Mouse (Mus musculus) stomach, postnatal 0 days (tissue): ENCODE data around the gene Gnl3. TPM values are rescaled to one million over a fixed set of nuclear protein-coding genes. Genes with fewer than 3 reads are reported as not detected.

Source experiments
- ATAC-seq: fragments of 200-750 bp; cut with Nextera tagmentation; 2 replicates; pipeline ENCODE4 v1.8.0; 2017; ENCODE audit not compliant: low FRiP score, low TSS enrichment
- DNase-seq: peaks from one replicate; pipeline ENCODE4 v3.0.0-alpha.2; 2016; ENCODE audit warnings: low spot score
- H3K27ac ChIP-seq: fragments of 300-500 bp; sonication (generic); replicated peaks from 2 replicates; pipeline ENCODE4 v1.5.1; 2014; ENCODE audit warnings: mild to moderate bottlenecking, control low read depth
- H3K27me3 ChIP-seq: fragments of 300-500 bp; sonication (generic); 2 replicates; pipeline ENCODE4 v1.6.1; 2014; ENCODE audit warnings: low read length; ENCODE audit not compliant: control insufficient read depth, insufficient read depth
- H3K36me3 ChIP-seq: fragments of 300-500 bp; sonication (generic); 2 replicates; pipeline ENCODE4 v1.6.1; 2014; ENCODE audit warnings: low read length, mixed read lengths; ENCODE audit not compliant: control insufficient read depth, insufficient read depth
- H3K4me1 ChIP-seq: fragments of 300-500 bp; sonication (generic); replicated peaks from 2 replicates; pipeline ENCODE4 v1.6.1; 2014; ENCODE audit warnings: antibody characterized with exemption; ENCODE audit not compliant: control insufficient read depth, insufficient read depth
- H3K4me2 ChIP-seq: fragments of 300-500 bp; sonication (generic); replicated peaks from 2 replicates; pipeline ENCODE4 v1.6.1; 2014; ENCODE audit warnings: low read depth, mild to moderate bottlenecking, control low read depth, moderate library complexity
- H3K4me3 ChIP-seq: fragments of 300-500 bp; sonication (generic); 2 replicates; pipeline ENCODE4 v1.5.1; 2014; ENCODE audit warnings: low read depth, low read length, control low read depth
- H3K9ac ChIP-seq: fragments of 300-500 bp; sonication (generic); 2 replicates; pipeline ENCODE4 v1.6.1; 2014; ENCODE audit warnings: mild to moderate bottlenecking, low read length, control low read depth, mixed read lengths
- H3K9me3 ChIP-seq: fragments of 300-500 bp; sonication (generic); 2 replicates; pipeline ENCODE4 v1.6.1; 2016; ENCODE audit warnings: low read length; ENCODE audit not compliant: control insufficient read depth
- CTCF ChIP-seq: IDR thresholded peaks from 2 replicates; pipeline ENCODE4 v1.5.1; 2016; ENCODE audit warnings: antibody characterized with exemption, low read depth, mild to moderate bottlenecking, moderate library complexity
- EP300 ChIP-seq: optimal IDR thresholded peaks from 2 replicates; pipeline ENCODE3; 2016; ENCODE audit warnings: antibody characterized with exemption
- WGBS: fragments of 180-500 bp; shearing (Covaris S2); extraction: QIAGEN DNeasy Blood & Tissue Kit; methylation state at CpG from one replicate; pipeline ENCODE4 v1.1.7; 2014; 5-methylcytosine and 5-hydroxymethylcytosine counted together
- polyA plus RNA-seq: library from polyadenylated mRNA; unstranded; fragments of >200 nt; fragmentation: Nextera tagmentation; extraction: Ambion mirVana; gene quantifications from 2 replicates; pipeline ENCODE4 v1.2.1, GENCODE M21; 2015

The Gnl3 gene
- polyA plus RNA-seq, 1 experiment from 2014 or later: 70.7 TPM

DNA sequence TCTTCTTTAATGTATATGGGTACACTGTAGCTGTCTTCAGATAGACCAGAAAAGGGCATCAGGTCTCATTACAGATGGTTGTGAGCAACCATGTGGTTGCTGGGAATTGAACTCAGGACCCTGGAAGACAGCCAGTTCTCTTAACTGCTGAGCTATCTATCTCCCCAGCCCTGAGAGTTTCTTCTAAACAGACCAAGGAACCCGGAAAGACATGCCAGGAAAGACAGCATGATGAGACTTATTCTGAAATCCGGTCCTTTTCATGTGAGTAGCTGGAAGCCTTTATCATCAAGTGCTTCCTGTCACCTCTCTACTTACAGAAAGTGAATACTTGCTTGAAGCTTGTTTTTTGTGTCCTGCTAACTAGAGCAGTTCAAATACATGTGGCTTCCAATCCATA, 14.4 kb downstream of the Gnl3 start:
- TF ChIP-seq EP300 (no peak), CTCF (no peak)
- Histone ChIP-seq H3K4me3 (no peak overlapping the region), H3K27me3 (no peaks in the 10 kb centered on the region), H3K9ac (no peak overlapping the region), H3K4me2 (no peak overlapping the region), H3K4me1 (no peaks in the 10 kb centered on the region), H3K27ac (no peak overlapping the region), H3K36me3 (peaks cover 5% of the 10 kb centered on the region; the same call in 1 of the 2 replicates), H3K9me3 (no peaks in the 10 kb centered on the region)
- WGBS: 67% methylated on average over 2 of the region's 2 CpGs
- DNase-seq (no peak), ATAC-seq (no peak)

DNA sequence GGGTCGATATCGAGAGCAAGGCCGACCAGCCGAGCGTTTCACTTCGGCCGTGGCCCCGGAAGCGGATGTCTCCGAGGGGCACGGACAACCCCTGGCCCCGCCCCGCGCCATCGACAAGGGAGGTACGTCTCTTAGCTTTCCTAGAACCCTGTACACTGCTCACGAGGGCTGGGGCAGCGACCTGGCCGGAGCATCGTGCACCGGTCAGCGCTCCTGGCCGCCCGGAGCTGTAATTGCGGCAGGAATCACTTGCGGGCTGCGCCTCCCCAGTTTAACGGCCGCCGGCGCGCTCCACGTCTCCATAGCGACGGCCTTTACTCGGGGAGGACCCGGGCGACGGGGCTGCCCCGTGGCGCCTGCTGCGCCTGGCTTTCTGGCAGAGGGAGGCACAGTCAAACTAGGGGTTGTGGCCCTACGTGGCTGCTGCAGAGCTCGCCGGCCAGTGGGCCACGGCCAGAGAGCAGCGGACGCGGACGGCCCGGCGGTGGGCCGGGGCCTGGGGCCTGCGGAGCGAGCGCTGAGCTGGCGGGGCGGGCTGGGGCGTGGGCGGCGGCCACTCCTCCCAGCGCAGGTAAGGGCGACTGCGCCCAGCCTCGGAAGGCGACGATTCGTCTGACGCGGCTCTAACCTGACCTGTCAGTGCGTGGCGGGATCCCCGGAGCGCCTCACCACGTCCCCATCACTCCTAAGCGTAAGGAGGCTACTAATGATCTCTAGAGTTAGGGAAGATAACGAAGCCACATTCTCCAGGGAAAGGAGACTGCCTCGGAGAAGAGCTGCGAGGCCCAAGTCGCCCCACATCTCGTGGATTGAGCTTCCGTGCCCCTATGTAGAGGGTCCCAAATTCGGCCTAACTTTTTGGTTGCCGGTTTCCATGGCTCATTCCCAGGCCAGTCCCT, 17.4 kb downstream of the Gnl3 start, which contains the start of the genes Glt8d1 and Spcs1:
TSS of gene Glt8d1 (plus strand) at position 94 of the 899 bp plus-strand sequence.
TSS of gene Spcs1 (minus strand) at position 366 of the 899 bp plus-strand sequence.
- TF ChIP-seq EP300 (no peak), CTCF (no peak)
- Histone ChIP-seq H3K9ac (peak within 1 kb of the TSS; percentile 94), H3K36me3 (no peaks in the 10 kb centered on the region; the same call in 1 of the 2 replicates), H3K27ac (peak within 1 kb of the TSS; percentile 96), H3K9me3 (no peaks in the 10 kb centered on the region), H3K4me3 (peak within 1 kb of the TSS; percentile 84), H3K27me3 (no peaks in the 10 kb centered on the region), H3K4me1 (no peaks in the 10 kb centered on the region), H3K4me2 (peak within 1 kb of the TSS; percentile 71)
- under 1% methylated on average over 74 of the region's 84 CpGs for WGBS
- DNase-seq (peak; percentile 91), ATAC-seq (peak; percentile 94)

DNA sequence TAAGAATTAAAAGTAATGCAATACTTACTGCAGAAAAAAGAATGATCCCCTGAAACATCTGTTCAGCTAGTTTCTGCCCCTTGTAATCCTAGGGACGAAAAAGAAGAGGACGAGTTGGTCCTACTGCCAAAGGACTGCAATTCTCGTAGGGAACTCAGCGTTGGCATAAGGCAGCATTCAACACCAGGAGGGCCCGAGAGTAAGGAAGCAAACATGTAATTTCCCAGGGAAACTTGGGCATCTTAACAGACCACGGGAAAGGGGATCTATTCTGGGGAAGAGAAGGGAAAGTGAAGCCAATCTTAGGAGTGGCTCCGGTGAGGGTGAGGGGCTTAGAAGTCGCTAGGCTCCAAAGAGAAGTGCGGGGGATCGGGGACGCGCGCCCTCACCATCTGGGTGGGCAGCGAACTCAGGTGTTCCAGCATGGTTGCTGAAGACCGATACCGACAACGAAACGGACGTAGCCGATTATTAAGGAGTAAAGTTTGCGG, 18.1 kb downstream of the Gnl3 start:
- Histone ChIP-seq H3K27me3 (no peaks in the 10 kb centered on the region), H3K4me3 (peak overlapping the region; percentile 84), H3K9ac (peak overlapping the region; percentile 94), H3K4me1 (no peaks in the 10 kb centered on the region), H3K4me2 (peak overlapping the region; percentile 71), H3K9me3 (no peaks in the 10 kb centered on the region), H3K27ac (peak overlapping the region; percentile 96), H3K36me3 (no peaks in the 10 kb centered on the region; the same call in 1 of the 2 replicates)
- no peak for ATAC-seq
- no peak for TF ChIP-seq EP300
- no peak for TF ChIP-seq CTCF
- WGBS: under 1% methylated on average over 21 of the region's 21 CpGs
- no peak for DNase-seq

DNA sequence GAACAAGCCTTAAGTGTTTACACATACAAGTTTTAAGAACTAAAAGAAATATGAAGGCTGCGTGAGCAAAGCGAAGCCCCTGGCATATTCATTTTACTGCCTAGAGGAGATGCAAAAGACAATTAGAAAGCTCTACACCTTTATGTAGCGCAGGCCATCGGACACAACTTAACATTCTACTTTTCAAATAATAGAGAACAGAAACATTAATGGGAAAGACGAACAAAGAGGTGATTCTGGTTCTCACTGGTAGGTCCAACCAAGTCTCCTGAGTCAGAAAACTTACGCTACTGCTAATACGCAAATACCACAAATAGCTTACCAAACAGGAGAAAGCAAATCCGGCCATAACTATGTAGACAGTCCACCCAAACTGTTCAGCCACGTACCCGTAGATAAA, 18.6 kb downstream of the Gnl3 start:
- Histone ChIP-seq H3K4me2 (peak overlapping the region; percentile 71), H3K9me3 (no peaks in the 10 kb centered on the region), H3K27ac (peak overlapping the region; percentile 96; the same call in 1 of the 2 replicates), H3K36me3 (no peaks in the 10 kb centered on the region; the same call in 1 of the 2 replicates), H3K4me3 (peak overlapping the region; percentile 84), H3K4me1 (no peaks in the 10 kb centered on the region), H3K27me3 (no peaks in the 10 kb centered on the region), H3K9ac (peak overlapping the region; percentile 94)
- TF ChIP-seq CTCF: no peak
- TF ChIP-seq EP300: no peak
- WGBS: 42% methylated on average over 10 of the region's 10 CpGs
- ATAC-seq (no peak), DNase-seq (no peak)

DNA sequence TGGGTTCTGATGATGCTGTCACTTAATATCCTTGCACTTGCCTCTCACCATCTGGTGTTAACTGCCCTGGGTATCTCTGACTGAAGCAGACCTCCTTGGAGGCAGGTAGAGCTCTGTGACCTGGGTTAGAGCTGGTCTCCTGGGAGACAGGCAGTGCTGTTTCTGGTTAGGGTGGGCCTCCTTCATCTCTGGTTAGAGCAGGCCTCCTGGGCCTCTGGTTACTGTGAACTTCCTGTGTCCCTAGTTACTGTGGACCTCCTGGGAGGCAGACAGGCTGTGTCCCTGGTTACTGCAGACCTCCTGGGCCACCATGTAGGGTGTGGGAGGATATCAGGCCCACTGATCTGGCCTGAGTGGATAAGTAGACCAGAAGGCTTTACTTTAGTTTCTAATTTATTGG, 22.5 kb downstream of the Gnl3 start:
- DNase-seq (no peak), ATAC-seq (no peak)
- H3K27ac ChIP-seq: no peak overlapping the region
- no peak overlapping the region for H3K4me2 ChIP-seq
- no peak overlapping the region for H3K4me3 ChIP-seq
- H3K4me1 ChIP-seq: no peaks in the 10 kb centered on the region
- TF ChIP-seq CTCF: no peak
- no peak for TF ChIP-seq EP300
- H3K9ac ChIP-seq: no peak overlapping the region
- no peaks in the 10 kb centered on the region; the same call in 1 of the 2 replicates for H3K36me3 ChIP-seq
- no peaks in the 10 kb centered on the region for H3K27me3 ChIP-seq
- H3K9me3 ChIP-seq: no peaks in the 10 kb centered on the region

DNA sequence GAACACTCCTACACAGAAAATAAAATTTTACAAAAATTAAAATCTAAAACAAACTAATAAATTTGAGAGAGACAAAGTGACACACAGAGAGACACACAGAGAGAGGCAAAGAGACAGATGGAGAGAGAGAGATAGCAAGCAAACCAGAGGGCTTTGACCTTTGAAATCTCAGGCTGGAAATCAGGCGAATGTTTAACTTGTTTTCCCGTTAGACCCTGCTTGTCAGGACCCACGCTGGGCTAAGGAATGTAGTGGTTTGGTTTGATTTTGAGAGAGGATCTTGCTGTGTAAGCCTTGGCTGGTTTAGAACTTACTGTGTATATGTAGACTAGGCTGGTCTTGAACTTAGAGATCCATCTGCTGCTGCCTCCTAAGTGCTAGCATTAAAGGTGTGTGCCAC, 42.7 kb downstream of the Gnl3 start:
- no peak for ATAC-seq

More for the DNA sequence above, 42.7 kb downstream of the Gnl3 start:
- Histone ChIP-seq H3K9me3 (no peaks in the 10 kb centered on the region), H3K4me2 (no peak overlapping the region), H3K36me3 (no peaks in the 10 kb centered on the region), H3K9ac (no peak overlapping the region), H3K27ac (no peak overlapping the region), H3K4me3 (no peak overlapping the region), H3K27me3 (no peaks in the 10 kb centered on the region), H3K4me1 (no peaks in the 10 kb centered on the region)
- no peak for DNase-seq
- WGBS: 70% methylated on average over 3 of the region's 3 CpGs
- TF ChIP-seq CTCF: no peak
- TF ChIP-seq EP300: no peak
